Mouse (Mus musculus): ENCODE measurements around the gene Copg1. TPM values are rescaled to one million over a fixed set of nuclear protein-coding genes. Genes with fewer than 3 reads are reported as not detected.

The Copg1 gene
- polyA plus RNA-seq, 1 experiment: 73.3 TPM

- no peaks in the 10 kb centered on the region for H3K4me1 ChIP-seq (ENCODE audit: control insufficient read depth, insufficient read depth, low read length)
- H3K4me3 ChIP-seq (ENCODE audit: low read depth, low read length): no peak overlapping the region
- TF ChIP-seq EP300 (IDR thresholded peaks at IDR 0.05; ENCODE audit: insufficient read depth, low read depth, low read length) (no peak), CTCF (IDR thresholded peaks at IDR 0.05; ENCODE audit: low read depth, low read length) (no peak), POLR2A (IDR thresholded peaks at IDR 0.05; ENCODE audit: insufficient read depth, low read length) (no peak)
- H3K36me3 ChIP-seq (ENCODE audit: control insufficient read depth, insufficient read depth, low read length, poor library complexity, severe bottlenecking): peaks cover 22% of the 10 kb centered on the region
- no peak overlapping the region for H3K27ac ChIP-seq (ENCODE audit: insufficient read depth, low read length)
- H3K27me3 ChIP-seq (ENCODE audit: control insufficient read depth, insufficient read depth, low read length, poor library complexity, severe bottlenecking): no peaks in the 10 kb centered on the region
- H3K9me3 ChIP-seq (replicated peaks; ENCODE audit: control insufficient read depth, insufficient read depth, low read length, poor library complexity, severe bottlenecking): no peaks in the 10 kb centered on the region
- no peak overlapping the region for H3K9ac ChIP-seq (ENCODE audit: low read depth, poor library complexity, severe bottlenecking)
Measured at GRCm38 (mm10) chr6:87893931-87894330, 6.3 kb downstream of the Copg1 start.

DNA sequence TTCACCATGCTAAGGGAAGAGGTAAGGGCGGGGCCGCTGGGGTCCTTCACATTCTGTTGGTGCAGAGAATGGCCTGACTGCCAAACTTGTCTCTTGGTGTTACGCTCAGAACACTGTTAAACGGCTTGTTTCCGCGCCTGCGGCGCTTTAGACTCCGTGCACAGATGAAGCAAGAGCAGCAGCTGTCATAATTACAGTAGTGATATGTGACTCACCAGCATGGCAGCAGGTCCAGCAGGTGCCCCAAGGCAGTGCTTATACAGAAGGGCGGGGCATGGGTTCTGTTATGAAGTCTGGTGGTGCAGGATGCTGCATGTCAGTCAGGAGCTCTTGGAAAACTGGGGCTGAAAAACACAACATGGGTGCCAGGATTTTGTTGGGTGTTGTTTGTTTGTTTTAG lies 10.4 kb downstream of the Copg1 start:
- H3K27me3 ChIP-seq (ENCODE audit: control insufficient read depth, insufficient read depth, low read length, poor library complexity, severe bottlenecking): no peaks in the 10 kb centered on the region
- H3K27ac ChIP-seq (ENCODE audit: insufficient read depth, low read length): no peak overlapping the region
- H3K4me1 ChIP-seq (ENCODE audit: control insufficient read depth, insufficient read depth, low read length): no peaks in the 10 kb centered on the region
- TF ChIP-seq CTCF (IDR thresholded peaks at IDR 0.05; ENCODE audit: low read depth, low read length) (no peak), EP300 (IDR thresholded peaks at IDR 0.05; ENCODE audit: insufficient read depth, low read depth, low read length) (no peak), POLR2A (IDR thresholded peaks at IDR 0.05; ENCODE audit: insufficient read depth, low read length) (no peak)
- no peak overlapping the region for H3K9ac ChIP-seq (ENCODE audit: low read depth, poor library complexity, severe bottlenecking)
- no peaks in the 10 kb centered on the region for H3K9me3 ChIP-seq (replicated peaks; ENCODE audit: control insufficient read depth, insufficient read depth, low read length, poor library complexity, severe bottlenecking)
- peaks cover 27% of the 10 kb centered on the region for H3K36me3 ChIP-seq (ENCODE audit: control insufficient read depth, insufficient read depth, low read length, poor library complexity, severe bottlenecking)
- no peak overlapping the region for H3K4me3 ChIP-seq (ENCODE audit: low read depth, low read length)

- TF ChIP-seq CTCF (IDR thresholded peaks at IDR 0.05; ENCODE audit: low read depth, low read length) (peak; percentile 41), POLR2A (IDR thresholded peaks at IDR 0.05; ENCODE audit: insufficient read depth, low read length) (no peak)
- Histone ChIP-seq H3K27ac (ENCODE audit: insufficient read depth, low read length) (no peak overlapping the region), H3K36me3 (ENCODE audit: control insufficient read depth, insufficient read depth, low read length, poor library complexity, severe bottlenecking) (peaks cover 32% of the 10 kb centered on the region), H3K27me3 (ENCODE audit: control insufficient read depth, insufficient read depth, low read length, poor library complexity, severe bottlenecking) (no peaks in the 10 kb centered on the region), H3K9ac (ENCODE audit: low read depth, poor library complexity, severe bottlenecking) (no peak overlapping the region), H3K4me1 (ENCODE audit: control insufficient read depth, insufficient read depth, low read length) (peaks cover 6% of the 10 kb centered on the region), H3K9me3 (replicated peaks; ENCODE audit: control insufficient read depth, insufficient read depth, low read length, poor library complexity, severe bottlenecking) (no peaks in the 10 kb centered on the region), H3K4me3 (ENCODE audit: low read depth, low read length) (no peak overlapping the region)
Measured at GRCm38 (mm10) chr6:87906632-87907031, 19.0 kb downstream of the Copg1 start.

DNA sequence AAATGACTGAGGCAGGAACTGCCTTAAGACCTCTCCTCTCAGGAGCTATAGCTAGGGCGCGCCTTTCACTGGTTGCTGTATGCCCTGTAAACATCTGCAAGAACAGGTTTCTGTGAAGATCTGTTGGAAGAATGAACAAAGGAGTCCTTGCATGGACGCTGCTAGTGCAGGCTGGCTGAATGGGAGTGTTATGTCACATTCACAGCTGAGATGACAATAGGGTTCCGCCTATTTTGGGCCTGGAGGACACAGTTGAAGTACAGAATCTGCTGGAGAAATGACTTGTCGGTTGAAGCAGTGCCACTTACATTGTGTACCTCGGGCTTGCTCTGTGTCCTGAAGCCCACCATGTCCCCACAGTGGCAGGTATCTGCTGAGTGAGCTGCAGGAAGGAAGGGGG lies 21.6 kb downstream of the Copg1 start:
- Histone ChIP-seq H3K4me1 (ENCODE audit: control insufficient read depth, insufficient read depth, low read length) (peaks cover 11% of the 10 kb centered on the region), H3K9me3 (replicated peaks; ENCODE audit: control insufficient read depth, insufficient read depth, low read length, poor library complexity, severe bottlenecking) (no peaks in the 10 kb centered on the region), H3K9ac (ENCODE audit: low read depth, poor library complexity, severe bottlenecking) (no peak overlapping the region), H3K4me3 (ENCODE audit: low read depth, low read length) (no peak overlapping the region), H3K27me3 (ENCODE audit: control insufficient read depth, insufficient read depth, low read length, poor library complexity, severe bottlenecking) (no peaks in the 10 kb centered on the region), H3K27ac (ENCODE audit: insufficient read depth, low read length) (peak overlapping the region; percentile 75), H3K36me3 (ENCODE audit: control insufficient read depth, insufficient read depth, low read length, poor library complexity, severe bottlenecking) (peaks cover 23% of the 10 kb centered on the region)
- no peak for TF ChIP-seq CTCF (IDR thresholded peaks at IDR 0.05; ENCODE audit: low read depth, low read length)
- TF ChIP-seq POLR2A (IDR thresholded peaks at IDR 0.05; ENCODE audit: insufficient read depth, low read length): no peak
- no peak for TF ChIP-seq EP300 (IDR thresholded peaks at IDR 0.05; ENCODE audit: insufficient read depth, low read depth, low read length)

GRCm38 (mm10) chr6:87911559-87911958 lies 23.9 kb downstream of the Copg1 start:
- Histone ChIP-seq H3K27me3 (ENCODE audit: control insufficient read depth, insufficient read depth, low read length, poor library complexity, severe bottlenecking) (no peaks in the 10 kb centered on the region), H3K9me3 (replicated peaks; ENCODE audit: control insufficient read depth, insufficient read depth, low read length, poor library complexity, severe bottlenecking) (no peaks in the 10 kb centered on the region), H3K36me3 (ENCODE audit: control insufficient read depth, insufficient read depth, low read length, poor library complexity, severe bottlenecking) (peaks cover 21% of the 10 kb centered on the region), H3K4me1 (ENCODE audit: control insufficient read depth, insufficient read depth, low read length) (peaks cover 11% of the 10 kb centered on the region), H3K9ac (ENCODE audit: low read depth, poor library complexity, severe bottlenecking) (no peak overlapping the region), H3K27ac (ENCODE audit: insufficient read depth, low read length) (peak overlapping the region; percentile 90), H3K4me3 (ENCODE audit: low read depth, low read length) (no peak overlapping the region)
- TF ChIP-seq EP300 (IDR thresholded peaks at IDR 0.05; ENCODE audit: insufficient read depth, low read depth, low read length) (no peak), POLR2A (IDR thresholded peaks at IDR 0.05; ENCODE audit: insufficient read depth, low read length) (no peak), CTCF (IDR thresholded peaks at IDR 0.05; ENCODE audit: low read depth, low read length) (no peak)

- TF ChIP-seq EP300 (IDR thresholded peaks at IDR 0.05; ENCODE audit: insufficient read depth, low read depth, low read length) (peak; percentile 77), CTCF (IDR thresholded peaks at IDR 0.05; ENCODE audit: low read depth, low read length) (no peak)
- H3K9ac ChIP-seq (ENCODE audit: low read depth, poor library complexity, severe bottlenecking): peak within 1 kb of the TSS; percentile 85
- peak within 1 kb of the TSS; percentile 77 for H3K4me3 ChIP-seq (ENCODE audit: low read depth, low read length)
- peak within 1 kb of the TSS; percentile 99 for H3K27ac ChIP-seq (ENCODE audit: insufficient read depth, low read length)
- peaks cover 32% of the 10 kb centered on the region for H3K36me3 ChIP-seq (ENCODE audit: control insufficient read depth, insufficient read depth, low read length, poor library complexity, severe bottlenecking)
- H3K4me1 ChIP-seq (ENCODE audit: control insufficient read depth, insufficient read depth, low read length): peaks cover 11% of the 10 kb centered on the region
- H3K9me3 ChIP-seq (replicated peaks; ENCODE audit: control insufficient read depth, insufficient read depth, low read length, poor library complexity, severe bottlenecking): no peaks in the 10 kb centered on the region
- no peaks in the 10 kb centered on the region for H3K27me3 ChIP-seq (ENCODE audit: control insufficient read depth, insufficient read depth, low read length, poor library complexity, severe bottlenecking)
Measured at GRCm38 (mm10) chr6:87913661-87914325, 26.2 kb downstream of the Copg1 start, which contains the start of gene Hmces. Gene Hmces (plus strand): TSS chr6:87913935.

Measured in ES-Bruce4 (cell line).